Comparison of ENCODE assay signal across 17 mouse cellular contexts in the genomic region with DNA sequence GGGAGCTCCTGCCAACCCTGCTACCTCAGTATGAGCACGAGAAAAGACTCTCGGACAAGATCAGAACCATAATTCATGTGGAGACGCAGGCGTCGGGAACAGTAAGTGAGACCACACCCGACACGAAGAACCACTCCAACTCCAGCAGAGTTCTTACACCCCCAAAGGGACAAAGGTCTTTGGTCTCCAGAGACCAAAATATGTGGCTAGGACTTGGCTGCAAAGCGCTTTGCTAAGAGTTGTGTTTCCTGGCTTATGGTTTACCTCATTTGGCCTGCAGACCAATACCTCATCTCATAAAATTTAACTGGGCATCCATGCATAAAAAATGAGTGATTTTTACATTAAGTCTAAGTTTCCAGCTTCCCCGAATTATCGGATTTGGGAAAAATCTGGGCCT.
DNase-seq lines count a peak whose midpoint lies in the region; ATAC-seq and TF ChIP-seq lines count a peak whose summit lies in the region.
"Had no signal": no experiment of that assay in that cellular context is flagged by ENCODE, and none has a peak within 500 bp of the region (broad histone marks: within the 10 kb centered on the region; RNA-seq: fewer than 3 reads in every experiment).

No protein-coding gene starts in this region.

- no peak overlapping the region for H3K4me3 ChIP-seq in liver, adult 2 months (ENCODE audit: insufficient read depth, low read depth, low read length)
- no peak overlapping the region for H3K4me3 ChIP-seq in limb, embryonic 10.5 days
- H3K4me3 ChIP-seq: embryonic facial prominence, embryonic 13.5 days; forebrain, embryonic 12.5 days had no signal

- H3K36me3 ChIP-seq in liver, adult 2 months (ENCODE audit: control insufficient read depth, insufficient read depth, low read length), result no peaks in the 10 kb centered on the region
- H3K36me3 ChIP-seq in limb, embryonic 10.5 days, result no peaks in the 10 kb centered on the region
- H3K36me3 ChIP-seq: embryonic facial prominence, embryonic 13.5 days; forebrain, embryonic 12.5 days had no signal

- no peak overlapping the region for H3K27ac ChIP-seq in liver, adult 2 months (replicated peaks; ENCODE audit: insufficient read depth, low read depth, low read length)
- no peak overlapping the region for H3K27ac ChIP-seq in limb, embryonic 10.5 days
- H3K27ac ChIP-seq: embryonic facial prominence, embryonic 13.5 days; forebrain, embryonic 12.5 days; hindbrain, embryonic 14.5 days had no signal

- TF ChIP-seq POLR2A in liver, adult 2 months (IDR thresholded peaks at IDR 0.05; ENCODE audit: extremely low read depth, insufficient read depth, low read length), result no peak

- H3K27me3 ChIP-seq in liver, adult 2 months (ENCODE audit: control insufficient read depth, insufficient read depth, low read length), result no peaks in the 10 kb centered on the region
- H3K27me3 ChIP-seq in limb, embryonic 10.5 days (ENCODE audit: low read depth, poor library complexity, severe bottlenecking), result no peaks in the 10 kb centered on the region
- H3K27me3 ChIP-seq: forebrain, embryonic 12.5 days had no signal

- peaks cover 3% of the 10 kb centered on the region; the same call in 1 of the 2 replicates for H3K4me1 ChIP-seq in liver, adult 2 months (ENCODE audit: control insufficient read depth, insufficient read depth, low read length)
- H3K4me1 ChIP-seq in limb, embryonic 10.5 days, result no peaks in the 10 kb centered on the region
- H3K4me1 ChIP-seq: forebrain, embryonic 12.5 days had no signal

- no peaks in the 10 kb centered on the region for H3K9me3 ChIP-seq in limb, embryonic 10.5 days (replicated peaks)
- H3K9me3 ChIP-seq: embryonic facial prominence, embryonic 13.5 days; forebrain, embryonic 12.5 days had no signal

- TF ChIP-seq CTCF in liver, adult 2 months (IDR thresholded peaks at IDR 0.05; ENCODE audit: low read depth, low read length), result no peak

- 91% methylated on average over 10 of the region's 10 CpGs for WGBS in liver, adult 2 months
- 95% methylated on average over 10 of the region's 10 CpGs for WGBS in limb, embryonic 10.5 days

- ATAC-seq in megakaryocyte, adult 5-6 weeks (ENCODE audit: poor library complexity, severe bottlenecking), result no peak
- ATAC-seq: forebrain, embryonic 16.5 days had no signal

- DNase-seq in kidney, adult 11 months, result peak; percentile 56
- no peak for DNase-seq in kidney, postnatal 4 days
- DNase-seq in liver, adult 2 months (ENCODE audit: extremely low read depth, low read depth, low spot score), result peak; percentile 18
- no peak for DNase-seq in liver
- peak; percentile 20 for DNase-seq in limb, embryonic 10.5 days (ENCODE audit: low spot score)
- DNase-seq in gastrocnemius, postnatal 4 days (ENCODE audit: low spot score in 2 of 2), result no peak
- DNase-seq: adrenal gland, postnatal 10 days; cerebellum, adult 11-12 months; cerebellum, adult 9-10 months; cerebellum, postnatal 25 days; gastrocnemius, postnatal 14 days; heart, postnatal 10 days had no signal

- H3K79me2 ChIP-seq in liver, adult 2 months (ENCODE audit: control insufficient read depth, insufficient read depth, low read length), result no peaks in the 10 kb centered on the region

- no peak overlapping the region for H3K9ac ChIP-seq in liver, adult 2 months (ENCODE audit: low read depth, low read length)
- H3K9ac ChIP-seq: embryonic facial prominence, embryonic 13.5 days; forebrain, embryonic 12.5 days; hindbrain, embryonic 14.5 days had no signal

Comparison
In these comparisons a context has a peak if more than half of its experiments do, and no peak if none do; other contexts are left out.
1. DNase-seq: peak in kidney, adult 11 months (single experiment), liver, adult 2 months (single experiment) and limb, embryonic 10.5 days (single experiment); none in kidney, postnatal 4 days (0 of 2), liver (single experiment) and gastrocnemius, postnatal 4 days (0 of 2).